In the genomic region with DNA sequence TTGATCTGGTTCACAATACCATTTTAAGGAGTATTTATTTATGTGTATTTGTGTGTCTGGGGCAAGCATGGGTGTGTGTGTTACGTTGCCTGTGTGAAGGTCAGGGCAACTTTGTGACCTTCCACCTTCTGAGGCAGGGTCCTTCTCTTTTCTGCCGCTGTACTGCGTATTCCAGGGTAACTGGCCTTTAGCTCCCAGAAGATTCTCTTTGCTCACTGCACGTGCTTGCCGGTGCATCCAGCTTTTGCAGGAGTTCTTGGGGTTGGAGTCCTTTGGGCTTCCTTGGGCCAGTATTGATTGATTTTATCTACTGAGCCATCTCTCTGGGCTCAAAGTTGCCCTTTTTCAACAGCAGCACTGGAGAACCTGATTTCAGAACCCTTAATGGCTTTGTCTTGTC, we compare ENCODE assay signal across 36 mouse cellular contexts. TPM values are rescaled to one million over a fixed set of nuclear protein-coding genes. Genes with fewer than 3 reads are reported as not detected.
"Had no signal": no experiment of that assay in that cellular context is flagged by ENCODE, and none has a peak within 500 bp of the region (broad histone marks: within the 10 kb centered on the region; RNA-seq: fewer than 3 reads in every experiment).

No protein-coding gene starts in this region.

- ATAC-seq: liver, postnatal 0 days; lung, postnatal 0 days; midbrain, embryonic 13.5 days; midbrain, embryonic 15.5 days; midbrain, embryonic 16.5 days had no signal

- H3K27ac ChIP-seq: left cerebral cortex, adult 2 months; limb, embryonic 10.5 days; limb, embryonic 12.5 days; limb, embryonic 13.5 days; limb, embryonic 15.5 days; liver, embryonic 13.5 days; liver, embryonic 14.5 days; liver, embryonic 15.5 days; lung, embryonic 15.5 days; macrophage; midbrain, embryonic 10.5 days; midbrain, embryonic 12.5 days; midbrain, embryonic 13.5 days; midbrain, embryonic 15.5 days had no signal

- H3K4me3 ChIP-seq: left cerebral cortex, adult 2 months; limb, embryonic 10.5 days; limb, embryonic 12.5 days; limb, embryonic 13.5 days; limb, embryonic 15.5 days; liver, embryonic 13.5 days; liver, embryonic 15.5 days; lung, embryonic 15.5 days; megakaryocyte, embryonic 14.5 days; midbrain, embryonic 10.5 days; midbrain, embryonic 12.5 days; midbrain, embryonic 13.5 days; midbrain, embryonic 15.5 days; myocyte had no signal

- DNase-seq: left cerebral cortex, postnatal 4 days; liver; liver, embryonic 13.5 days; liver, postnatal 0 days; lung, adult 18-20 months; lung, adult 2 months; lung, embryonic 14.5 days; lung, postnatal 10 days; lung, postnatal 14 days; lung, postnatal 36 days; lung, postnatal 4 days; midbrain, embryonic 14.5 days had no signal

- H3K9ac ChIP-seq: limb, embryonic 12.5 days; limb, embryonic 13.5 days; limb, embryonic 15.5 days; liver, embryonic 13.5 days; liver, embryonic 14.5 days; liver, embryonic 15.5 days; liver, postnatal 0 days; lung, embryonic 14.5 days; lung, embryonic 15.5 days; midbrain, embryonic 12.5 days; midbrain, embryonic 13.5 days; midbrain, embryonic 15.5 days had no signal

- H3K27me3 ChIP-seq: limb, embryonic 12.5 days; limb, embryonic 13.5 days; limb, embryonic 15.5 days; liver, embryonic 13.5 days; liver, embryonic 15.5 days; lung, embryonic 15.5 days; megakaryocyte, embryonic 14.5 days; midbrain, embryonic 12.5 days; midbrain, embryonic 13.5 days; midbrain, embryonic 15.5 days had no signal

- H3K4me2 ChIP-seq: limb, embryonic 12.5 days; limb, embryonic 13.5 days; limb, embryonic 15.5 days; liver, embryonic 11.5 days; liver, embryonic 13.5 days; liver, embryonic 15.5 days; lung, embryonic 14.5 days; lung, embryonic 15.5 days; midbrain, embryonic 11.5 days; midbrain, embryonic 12.5 days; midbrain, embryonic 13.5 days; midbrain, embryonic 15.5 days had no signal

- H3K9me3 ChIP-seq: limb, embryonic 10.5 days; limb, embryonic 12.5 days; limb, embryonic 13.5 days; limb, embryonic 15.5 days; liver, embryonic 13.5 days; liver, embryonic 15.5 days; lung, embryonic 15.5 days; megakaryocyte, embryonic 14.5 days; midbrain, embryonic 10.5 days; midbrain, embryonic 12.5 days; midbrain, embryonic 13.5 days; midbrain, embryonic 15.5 days had no signal

- H3K4me1 ChIP-seq: limb, embryonic 10.5 days; limb, embryonic 12.5 days; limb, embryonic 13.5 days; limb, embryonic 15.5 days; lung, embryonic 15.5 days; midbrain, embryonic 12.5 days; midbrain, embryonic 13.5 days; midbrain, embryonic 15.5 days had no signal

- H3K36me3 ChIP-seq: limb, embryonic 12.5 days; limb, embryonic 15.5 days; lung, embryonic 15.5 days; midbrain, embryonic 12.5 days; midbrain, embryonic 13.5 days; midbrain, embryonic 15.5 days had no signal

RNA-seq across cellular contexts. Expression of a gene that starts 12.3 kb away (rescaled TPM):
- total RNA-seq: megakaryocyte progenitor cell, adult 5-6 weeks; megakaryocyte, adult 5-6 weeks; megakaryocyte-erythroid progenitor cell, adult 5-6 weeks; midbrain, postnatal 0 days; monocyte, adult 5-6 weeks had no signal
